Mouse (Mus musculus) hindbrain, embryonic 13.5 days (tissue): ENCODE results near the gene Fgf15. TPM values are rescaled to one million over a fixed set of nuclear protein-coding genes. Genes with fewer than 3 reads are reported as not detected.

Experiments used
- ATAC-seq: fragments of 200-750 bp; cut with Nextera tagmentation; 2 replicates; pipeline ENCODE4 v1.8.0; 2017; ENCODE audit warnings: moderate TSS enrichment; ENCODE audit not compliant: low FRiP score
- H3K27ac ChIP-seq: fragments of 300-500 bp; sonication (generic); 2 replicates; pipeline ENCODE4 v1.5.1; 2015; ENCODE audit warnings: inconsistent platforms, mild to moderate bottlenecking, moderate library complexity
- H3K27me3 ChIP-seq: fragments of 300-500 bp; sonication (generic); 2 replicates; pipeline ENCODE4 v1.6.1; 2015; ENCODE audit warnings: mild to moderate bottlenecking, inconsistent platforms
- H3K36me3 ChIP-seq: fragments of 300-500 bp; sonication (generic); 2 replicates; pipeline ENCODE4 v1.6.1; 2015; ENCODE audit warnings: mild to moderate bottlenecking, inconsistent platforms
- H3K4me1 ChIP-seq: fragments of 300-500 bp; sonication (generic); replicated peaks from 2 replicates; pipeline ENCODE4 v1.6.1; 2015; ENCODE audit warnings: inconsistent platforms
- H3K4me2 ChIP-seq: fragments of 300-500 bp; sonication (generic); 2 replicates; pipeline ENCODE4 v1.6.1; 2015; ENCODE audit warnings: inconsistent platforms, mild to moderate bottlenecking, moderate library complexity
- H3K4me3 ChIP-seq: fragments of 300-500 bp; sonication (generic); 2 replicates; pipeline ENCODE4 v1.5.1; 2015; ENCODE audit warnings: mild to moderate bottlenecking, inconsistent platforms
- H3K9ac ChIP-seq: fragments of 300-500 bp; sonication (generic); 2 replicates; pipeline ENCODE4 v1.6.1; 2015; ENCODE audit warnings: mild to moderate bottlenecking, inconsistent platforms
- H3K9me3 ChIP-seq: fragments of 300-500 bp; sonication (generic); 2 replicates; pipeline ENCODE4 v1.6.1; 2016; ENCODE audit warnings: inconsistent platforms
- WGBS: fragments of 180-500 bp; shearing (Covaris S2); methylation state at CpG from one replicate; pipeline ENCODE4 v1.1.7; 2015; 5-methylcytosine and 5-hydroxymethylcytosine counted together
- polyA plus RNA-seq: library from polyadenylated mRNA; unstranded; fragments of >200 nt; fragmentation: Nextera tagmentation; extraction: Ambion mirVana; gene quantifications from 2 replicates; pipeline ENCODE4 v1.2.1, GENCODE M21; 2015

The Fgf15 gene
- polyA plus RNA-seq, 1 experiment from 2014 or later, result 66.5 TPM

DNA sequence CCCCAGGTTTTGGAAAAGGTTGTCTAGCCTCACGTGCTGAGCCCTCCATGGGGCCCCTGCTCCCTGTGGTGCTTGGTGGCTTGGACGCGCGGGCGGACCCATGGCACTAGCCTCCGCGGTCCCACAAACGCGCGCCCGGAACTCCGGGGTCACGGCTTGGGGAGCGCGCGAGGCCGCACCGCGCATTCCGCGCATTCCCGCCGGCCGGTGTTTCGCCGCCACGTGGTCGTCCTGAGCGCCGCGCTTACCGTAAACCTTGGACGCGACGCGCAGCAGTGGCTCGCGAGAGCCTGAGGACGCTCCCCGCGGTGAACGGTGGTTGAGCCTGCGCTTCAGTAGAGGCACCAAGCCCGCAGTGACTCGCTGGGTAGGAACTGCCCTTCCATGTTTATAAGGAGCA, 46.9 kb downstream of the Fgf15 start:
- Histone ChIP-seq H3K27ac (no peak overlapping the region), H3K4me2 (peak overlapping the region; percentile 91), H3K36me3 (no peaks in the 10 kb centered on the region), H3K4me1 (peaks cover 55% of the 10 kb centered on the region), H3K4me3 (peak overlapping the region; percentile 46), H3K9me3 (no peaks in the 10 kb centered on the region), H3K9ac (peak overlapping the region; percentile 66), H3K27me3 (peaks cover 69% of the 10 kb centered on the region)
- ATAC-seq, result peak; percentile 21
- WGBS, result under 1% methylated on average over 45 of the region's 45 CpGs

Other genes with a start within 250 kb of the Fgf15 start
- 5.0 and 5.9 TPM in 2 replicates for gene Ano1, start 144.6 kb upstream of the Fgf15 start, polyA plus RNA-seq
- gene Fgf3, start 58.4 kb upstream of the Fgf15 start, polyA plus RNA-seq, result 13.6 and 30.2 TPM in 2 replicates
- not detected in 2 replicates for gene Fgf4, start 49.2 kb upstream of the Fgf15 start, polyA plus RNA-seq
- gene LTO1, start 18.6 kb downstream of the Fgf15 start, polyA plus RNA-seq, result 33.8 and 38.4 TPM in 2 replicates
- 51.2 and 54.9 TPM in 2 replicates for gene Ccnd1, start 43.4 kb downstream of the Fgf15 start, polyA plus RNA-seq